Mouse (Mus musculus): ENCODE measurements around the gene Tent4b.

- no peak for TF ChIP-seq POLR2A (IDR thresholded peaks at IDR 0.05; ENCODE audit: borderline replicate concordance, low read depth, low read length)
- TF ChIP-seq CTCF (IDR thresholded peaks at IDR 0.05; ENCODE audit: low read depth, low read length) = no peak
Measured at GRCm38 (mm10) chr8:88279670-88280069, 80.7 kb downstream of the Tent4b start.
